Mouse (Mus musculus) spleen, postnatal 0 days (tissue): ENCODE data around the gene Xdh. TPM values are rescaled to one million over a fixed set of nuclear protein-coding genes. Genes with fewer than 3 reads are reported as not detected.

Experiments used
- polyA plus RNA-seq: library from polyadenylated mRNA; unstranded; fragments of >200 nt; fragmentation: Nextera tagmentation; extraction: Ambion mirVana; gene quantifications from 2 replicates; pipeline ENCODE4 v1.2.1, GENCODE M21; 2015

Xdh gene
- polyA plus RNA-seq: 18.9 and 21.6 TPM in 2 replicates

DNA sequence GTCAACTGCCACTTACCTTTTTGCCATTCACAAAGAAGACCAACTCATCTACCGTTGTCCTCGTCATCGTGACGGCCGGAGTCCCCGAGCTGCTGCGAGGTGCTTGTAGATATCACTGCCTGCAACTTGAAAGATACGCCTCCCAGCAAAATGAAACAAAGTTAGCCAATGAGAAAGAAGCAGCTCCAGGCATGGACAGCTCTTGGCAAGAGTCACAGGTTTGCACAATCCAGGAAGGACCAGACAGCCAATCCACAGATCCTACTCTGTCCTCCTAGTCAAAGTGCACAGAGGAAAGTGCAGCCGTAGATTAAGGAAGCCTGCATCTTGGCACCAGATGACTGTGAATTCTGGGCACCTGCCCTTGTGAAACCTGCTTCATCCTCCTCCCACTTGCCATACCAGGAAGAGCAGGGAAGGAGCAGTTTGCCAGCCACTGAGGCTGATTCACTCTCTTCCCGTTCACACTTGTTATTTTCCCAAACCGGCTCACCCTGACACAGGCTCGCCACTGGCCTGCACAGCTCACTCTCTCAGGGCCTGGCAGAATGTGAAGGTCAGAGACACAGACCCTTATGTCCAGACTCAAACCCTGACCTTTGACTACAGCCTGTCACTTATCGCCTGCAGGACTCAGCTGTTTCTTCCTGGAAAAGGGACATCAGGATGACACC is at the start of gene Xdh:
Gene Xdh (minus strand): TSS at position 135 of the 674 bp plus-strand sequence.

Other genes starting within 250 kb of the Xdh start
- 0.12 TPM in 1 of 2 replicates, not detected in the other for gene Galnt14, start 239.7 kb downstream of the Xdh start, polyA plus RNA-seq
- 2.6 and 3.6 TPM in 2 replicates for gene Ehd3, start 146.1 kb downstream of the Xdh start, polyA plus RNA-seq
- not detected in 2 replicates for gene Srd5a2, start 97.7 kb upstream of the Xdh start, polyA plus RNA-seq